Mouse (Mus musculus) inflammation-experienced regulatory T-cells, adult 6 months (primary cell): Measurements from ENCODE around the gene Zc3h7b. TPM values are rescaled to one million over a fixed set of nuclear protein-coding genes. Genes with fewer than 3 reads are reported as not detected.
"Not testable (repeated sequence)": the region's sequence is repeated elsewhere in the genome, so short reads cannot be mapped to it uniquely, and the experiment has no call there.

Experiments used
- ATAC-seq: one replicate; pipeline ENCODE4 v1.8.0; 2017
- polyA plus RNA-seq, 3 experiments: library from polyadenylated mRNA; unstranded; fragments of 100-300 nt; shearing (Covaris generic); gene quantifications; one replicate each; pipeline ENCODE4 v1.2.1; 2017

The Zc3h7b gene
- polyA plus RNA-seq, 3 experiments from 2014 or later = 4.3 to 8.1 (median 5.7) TPM

DNA sequence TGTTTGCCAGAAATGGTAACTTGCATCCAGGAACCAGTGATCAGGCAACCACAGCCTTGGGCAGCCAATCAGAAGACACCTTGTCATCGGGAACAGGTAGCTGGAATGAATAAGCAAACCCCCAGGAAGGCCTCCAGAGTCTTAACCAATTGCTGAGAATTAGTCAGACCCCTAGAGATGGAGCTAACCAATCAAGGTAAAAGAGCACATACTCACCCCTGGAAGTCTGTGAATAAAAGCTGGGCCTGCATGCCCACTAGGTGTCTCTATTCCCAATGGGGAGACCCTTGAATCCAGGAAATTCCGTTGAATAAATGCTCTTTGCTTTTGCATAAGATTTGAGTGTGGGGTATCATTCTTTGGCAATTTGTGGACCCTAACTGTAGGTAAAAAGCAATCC, 4.9 kb upstream of the Zc3h7b start:
- ATAC-seq = no peak

DNA sequence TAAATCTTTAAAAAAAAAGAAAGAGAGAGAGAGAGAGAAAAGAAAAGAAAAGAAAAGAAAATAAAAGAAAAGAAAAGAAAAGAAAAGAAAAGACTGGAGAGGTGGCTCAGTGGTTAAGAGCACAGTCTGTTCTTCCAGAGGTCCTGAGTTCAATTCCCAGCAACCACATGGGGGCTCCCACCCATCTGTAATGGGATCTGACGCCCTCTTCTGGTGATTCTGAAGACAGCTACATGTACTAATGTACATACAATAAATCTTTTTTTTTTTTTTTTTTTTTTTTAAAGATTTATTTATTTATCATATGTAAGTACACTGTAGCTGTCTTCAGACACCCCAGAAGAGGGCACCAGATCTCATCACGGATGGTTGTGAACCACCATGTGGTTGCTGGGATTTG, 2.5 kb upstream of the Zc3h7b start:
- not testable (repeated sequence) for ATAC-seq

DNA sequence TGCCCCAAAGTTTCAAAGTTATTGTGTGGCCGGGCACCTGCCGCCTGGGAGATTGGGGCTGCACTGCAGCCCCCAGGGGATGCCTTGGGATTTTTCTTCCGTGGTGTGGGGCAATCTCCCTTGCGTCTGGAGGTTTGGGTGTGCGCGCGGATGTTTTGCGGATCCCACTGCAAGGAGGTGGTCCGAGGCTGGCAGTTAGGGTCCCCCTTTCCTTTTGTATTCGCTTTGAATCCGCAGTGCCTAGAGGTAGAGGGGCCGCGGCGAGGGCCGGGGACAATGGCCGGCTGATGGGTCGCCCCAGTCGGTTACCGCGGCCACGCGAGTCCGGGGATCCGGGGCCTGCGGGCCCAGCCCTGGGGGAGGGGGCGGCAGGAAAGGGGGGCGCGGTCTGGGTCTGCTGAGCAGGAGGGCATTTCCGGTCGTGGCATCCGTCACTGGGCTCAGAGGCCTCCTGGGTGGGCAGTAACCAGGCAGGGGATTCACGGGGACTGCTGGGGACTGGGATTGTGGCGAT, 801 bp downstream of the Zc3h7b start:
- ATAC-seq = peak; percentile 71

DNA sequence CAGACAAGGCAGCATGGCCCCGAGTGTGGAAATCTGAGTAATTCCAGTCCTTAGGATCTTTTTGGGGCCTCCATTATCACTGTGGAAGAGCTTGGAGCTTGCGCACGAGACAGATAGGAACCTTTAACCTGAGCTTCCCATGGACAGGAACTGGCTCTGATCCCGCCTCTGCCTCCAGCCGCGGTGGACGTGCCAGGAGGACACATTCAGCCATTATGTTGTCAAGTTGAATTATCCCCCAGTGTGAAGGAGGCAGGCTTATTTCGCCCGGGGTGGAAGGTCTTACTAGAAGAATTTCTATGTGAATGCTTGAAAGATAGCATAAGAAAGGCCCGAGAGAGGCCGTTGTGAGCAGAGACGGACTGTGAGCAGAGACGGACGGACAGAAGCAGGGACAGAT, 4.9 kb downstream of the Zc3h7b start:
- no peak for ATAC-seq

DNA sequence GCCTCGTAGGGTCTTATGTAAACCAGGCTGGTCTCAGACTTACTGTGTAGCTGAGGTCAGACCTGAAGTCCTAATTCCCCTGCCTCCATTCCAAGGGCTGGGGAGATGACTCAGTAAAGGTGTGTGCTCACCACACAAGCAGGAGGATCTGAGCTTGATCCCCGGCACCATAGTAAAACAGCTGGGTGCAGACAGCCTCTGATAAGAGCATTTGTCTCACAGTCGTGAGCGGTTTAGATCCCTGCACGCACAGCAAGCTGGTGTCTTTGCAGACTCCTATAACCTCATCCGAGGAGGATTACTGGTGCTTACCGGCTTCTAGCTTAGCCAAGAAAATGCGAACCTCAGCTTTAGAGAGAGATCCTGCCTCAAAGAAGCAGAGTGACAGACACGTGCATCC, 8.8 kb downstream of the Zc3h7b start:
- no peak for ATAC-seq

DNA sequence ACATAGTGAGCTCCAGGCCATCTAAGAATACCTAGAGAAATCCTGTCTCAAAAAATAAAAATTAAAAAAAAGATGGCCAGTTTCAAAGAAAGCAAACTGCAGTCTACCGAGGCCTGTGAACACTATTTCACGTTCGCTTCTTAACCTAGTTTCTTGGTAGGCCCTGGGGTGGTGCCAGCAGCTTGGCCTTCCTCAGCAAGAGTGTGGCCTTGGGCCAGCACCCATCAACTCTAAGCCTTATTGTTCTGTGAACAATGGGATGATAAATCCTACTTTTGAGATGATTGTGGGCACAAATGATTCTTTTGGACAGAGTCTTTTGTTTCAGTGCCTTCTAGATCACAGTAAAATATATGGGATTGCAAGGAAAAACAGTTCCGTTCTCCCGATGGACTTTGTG, 13.8 kb downstream of the Zc3h7b start:
- ATAC-seq = no peak

DNA sequence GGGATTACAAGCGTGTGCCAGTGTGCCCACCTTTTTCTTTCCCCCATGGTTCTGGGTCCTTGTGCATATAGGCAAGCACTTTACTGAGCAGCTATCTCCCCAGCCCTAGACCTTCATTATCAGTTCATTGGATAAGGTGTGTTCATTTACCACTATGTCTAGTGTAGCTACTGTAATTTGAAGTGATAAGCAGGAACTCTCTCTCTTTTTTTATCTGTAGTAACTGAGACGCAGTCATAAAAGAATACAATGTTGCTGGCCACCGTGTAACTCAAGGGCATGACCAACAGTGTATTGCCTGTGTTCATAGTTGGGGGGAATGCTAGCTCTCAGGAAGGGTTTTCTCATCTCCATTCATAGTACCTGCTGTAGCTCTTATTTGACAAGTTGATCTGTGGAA, 14.7 kb downstream of the Zc3h7b start:
- no peak for ATAC-seq

DNA sequence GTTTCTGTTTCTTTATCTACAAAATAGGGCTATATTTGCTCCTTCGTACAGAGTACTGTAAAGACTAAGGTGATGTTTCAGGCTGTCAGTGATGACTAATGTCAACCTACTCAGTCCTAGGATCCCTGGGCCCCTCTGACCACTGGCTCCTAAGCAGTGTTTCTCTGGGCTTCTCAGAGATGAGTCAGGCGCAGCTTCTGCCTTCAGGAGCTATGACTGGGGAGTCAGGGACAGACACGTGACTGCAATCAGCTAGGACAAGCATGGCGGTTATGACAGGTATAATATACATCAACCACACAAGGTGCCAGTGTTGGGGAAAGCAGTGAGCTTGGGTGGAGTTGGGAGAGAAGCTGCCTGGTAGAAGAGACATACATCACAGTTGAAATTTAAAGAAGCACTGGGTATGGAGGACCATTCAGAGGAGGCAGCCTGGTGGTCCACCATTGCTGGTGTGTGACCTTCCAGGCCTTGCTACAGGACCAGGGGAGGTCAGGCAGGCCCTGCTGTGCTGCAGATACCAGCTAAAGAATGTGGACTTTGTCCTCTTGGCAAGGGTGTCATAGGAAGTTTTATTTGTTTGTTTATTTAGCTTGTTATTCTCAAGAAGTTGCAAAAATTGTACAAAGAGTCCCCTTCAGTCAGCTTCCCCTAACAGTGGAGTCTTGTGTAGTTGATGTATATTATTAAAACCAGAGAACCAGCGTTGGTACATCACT, 15.7 kb downstream of the Zc3h7b start:
- no peak for ATAC-seq

DNA sequence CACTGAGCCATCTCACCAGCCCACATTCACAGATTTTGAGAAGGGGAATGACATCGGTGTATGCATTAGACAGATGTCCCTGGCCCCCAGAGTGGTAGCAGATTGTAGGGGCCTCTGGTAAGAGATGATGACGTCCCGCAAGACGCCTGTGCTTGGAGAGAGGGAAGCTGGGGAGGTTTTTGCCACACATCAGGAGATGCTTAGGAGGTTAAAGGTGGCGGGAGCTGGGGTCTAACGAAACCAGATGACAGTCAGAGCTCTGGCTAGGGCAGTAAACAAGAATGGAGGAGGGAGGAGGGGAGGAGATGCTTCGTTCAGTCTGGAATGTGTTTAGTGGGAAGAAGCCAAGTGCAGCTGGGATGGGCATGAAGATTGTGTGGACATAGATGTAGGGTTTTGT, 16.5 kb downstream of the Zc3h7b start:
- no peak for ATAC-seq

DNA sequence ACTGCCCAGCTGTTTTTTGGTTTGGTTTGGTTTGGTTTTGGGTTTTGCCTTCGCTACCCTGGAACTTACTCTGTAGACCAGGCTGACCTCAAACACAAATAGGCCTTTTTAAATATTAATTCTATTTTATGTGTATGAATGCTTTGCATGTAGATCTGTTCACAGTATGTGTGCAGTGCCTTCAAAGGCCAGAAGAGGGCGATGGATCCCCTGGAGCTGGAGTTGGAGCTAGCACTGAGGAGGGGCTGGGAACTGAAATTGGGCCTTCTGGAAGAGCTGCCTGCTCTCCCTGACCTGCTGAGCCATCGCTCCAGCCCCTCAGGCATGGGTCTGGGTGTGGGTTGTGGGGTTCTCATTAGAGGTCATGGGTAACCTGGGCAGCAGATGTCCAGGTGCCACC, 17.1 kb downstream of the Zc3h7b start:
- no peak for ATAC-seq

DNA sequence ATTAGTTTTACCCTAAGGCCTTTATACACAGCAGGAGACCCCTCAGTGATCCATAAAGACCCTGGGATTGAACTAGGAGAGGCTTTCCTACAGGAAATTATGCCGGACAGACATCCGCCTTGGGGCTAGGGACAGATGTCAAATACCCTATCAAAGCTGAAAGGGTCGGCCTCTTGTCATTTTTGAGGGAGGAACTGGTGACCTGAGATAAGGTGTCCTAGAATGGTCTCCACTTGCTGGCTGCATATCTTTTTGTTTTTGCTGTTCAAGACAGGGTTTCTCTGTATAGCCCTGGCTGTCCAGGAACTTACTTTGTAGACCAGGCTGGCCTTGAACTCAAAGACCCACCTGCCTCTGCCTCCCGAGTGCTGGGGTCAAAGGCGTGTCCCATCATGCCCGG, 19.7 kb downstream of the Zc3h7b start:
- no peak for ATAC-seq

DNA sequence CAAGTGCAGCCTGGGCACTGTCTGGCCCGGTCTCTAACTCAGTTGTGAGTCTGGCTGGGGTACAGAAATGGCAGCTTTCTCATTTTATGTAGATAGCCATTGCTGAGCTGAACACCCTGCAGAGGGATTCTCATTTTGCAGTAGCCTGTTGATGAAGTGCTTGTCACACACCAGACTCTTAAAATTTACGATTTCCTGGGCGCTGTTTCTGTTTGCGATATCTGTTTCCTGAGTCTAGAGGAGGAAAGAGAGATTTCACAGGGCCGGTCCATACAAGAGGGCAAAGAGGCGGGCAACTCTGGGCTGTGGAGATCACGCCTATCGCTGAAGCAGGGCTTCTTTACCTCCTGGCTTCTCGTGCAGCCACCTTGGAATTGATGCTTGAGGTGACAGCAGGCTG, 20.8 kb downstream of the Zc3h7b start:
- no peak for ATAC-seq

DNA sequence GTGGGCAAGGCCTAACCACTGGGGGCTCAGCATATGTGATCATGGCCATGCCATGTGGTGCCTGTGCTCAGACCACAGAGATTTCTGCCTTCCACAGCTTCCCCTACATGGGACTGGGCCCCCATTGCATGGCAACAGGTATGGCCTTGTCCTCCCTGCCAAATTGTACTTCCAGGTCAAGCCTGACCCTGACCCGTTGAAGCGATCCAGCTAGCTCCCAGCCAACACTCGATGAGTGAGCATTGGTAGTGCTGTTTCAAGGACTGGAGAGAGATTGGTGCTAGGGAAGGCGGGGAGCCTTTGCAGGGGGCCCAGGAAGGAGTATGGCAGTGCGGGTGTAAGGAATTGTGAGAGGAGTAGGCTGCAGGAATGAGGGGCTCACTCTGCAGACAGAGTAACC, 21.6 kb downstream of the Zc3h7b start:
- no peak for ATAC-seq

DNA sequence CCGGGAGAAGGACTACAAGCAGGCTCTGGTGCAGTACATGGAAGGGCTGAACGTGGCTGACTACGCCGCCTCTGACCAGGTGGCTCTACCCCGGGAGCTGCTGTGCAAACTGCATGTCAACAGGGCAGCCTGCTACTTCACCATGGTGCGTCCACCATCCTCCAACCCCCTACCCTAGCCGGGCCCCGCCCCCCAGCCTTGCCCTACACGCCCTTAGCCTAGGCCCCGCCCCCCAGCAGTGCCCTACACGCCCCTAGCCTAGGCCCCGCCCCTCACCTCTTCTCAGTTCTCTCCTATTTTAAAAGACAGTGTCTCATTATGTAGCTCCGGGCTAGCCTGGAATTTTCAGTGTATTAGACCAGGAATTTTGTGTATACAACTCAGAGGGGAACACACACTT, 24.2 kb downstream of the Zc3h7b start:
- no peak for ATAC-seq

DNA sequence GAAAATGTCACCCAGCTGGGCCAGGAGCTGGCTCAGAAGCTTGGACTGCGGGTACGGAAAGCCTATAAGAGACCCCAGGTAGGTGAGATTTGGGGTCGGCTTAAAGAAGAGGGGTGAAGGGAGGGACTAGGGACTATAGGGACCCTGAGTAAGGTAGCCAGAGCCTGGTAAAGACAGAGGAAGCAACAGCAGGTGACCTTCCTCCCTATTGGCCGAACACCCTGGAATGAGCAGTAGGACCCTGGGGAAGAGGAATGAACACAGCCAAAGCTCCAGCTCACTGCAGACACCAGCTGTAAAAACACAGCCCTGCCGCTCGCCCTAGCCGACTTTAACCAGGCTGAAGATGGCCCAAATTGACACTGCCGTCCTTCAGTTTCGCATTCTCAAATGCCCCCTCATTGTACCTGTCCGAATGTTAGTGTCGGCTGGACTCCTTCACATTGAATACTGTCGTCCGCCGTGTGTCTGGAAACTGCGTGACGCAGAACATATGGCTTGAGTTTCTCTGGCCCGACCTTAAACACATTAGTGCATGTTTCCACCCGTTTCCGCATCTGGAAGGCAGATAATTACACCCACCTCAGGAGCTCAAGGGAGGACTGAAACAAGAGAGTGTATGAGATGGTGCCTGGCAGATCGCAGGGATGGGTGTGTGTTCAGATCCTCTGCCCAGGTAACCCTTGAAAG, 27.7 kb downstream of the Zc3h7b start:
- ATAC-seq = no peak

DNA sequence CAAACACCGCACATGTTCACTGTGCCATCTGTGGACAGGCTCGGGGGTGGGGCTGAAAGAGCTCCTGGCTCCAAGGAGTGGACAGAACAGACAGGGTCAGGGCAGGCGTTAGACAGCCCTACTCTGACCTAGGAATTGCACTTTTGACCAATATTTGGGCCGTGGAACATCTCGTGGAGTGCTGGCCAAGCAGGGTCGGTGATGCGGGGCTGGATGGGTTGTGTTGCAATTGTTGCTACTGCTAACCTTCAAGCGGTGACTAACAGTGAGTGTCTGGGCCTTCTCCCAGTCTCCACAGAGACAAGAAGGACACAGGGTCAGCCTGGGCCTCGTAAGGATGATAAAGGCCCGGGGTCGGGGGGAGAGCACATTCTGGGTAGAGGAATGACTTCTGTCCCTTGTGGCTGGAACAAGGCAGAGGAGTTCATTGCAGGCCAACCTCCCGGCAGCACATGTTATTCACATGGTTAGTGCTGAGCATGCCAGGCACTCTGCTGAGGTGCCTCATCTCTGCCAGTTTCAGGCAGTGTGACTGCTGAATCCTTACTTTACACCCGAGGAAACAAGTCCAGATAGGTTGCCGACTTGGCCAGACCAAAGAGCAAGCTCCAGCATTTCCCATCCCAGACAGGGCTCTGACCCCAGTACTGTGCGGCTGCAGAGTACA, 29.8 kb downstream of the Zc3h7b start:
- no peak for ATAC-seq

DNA sequence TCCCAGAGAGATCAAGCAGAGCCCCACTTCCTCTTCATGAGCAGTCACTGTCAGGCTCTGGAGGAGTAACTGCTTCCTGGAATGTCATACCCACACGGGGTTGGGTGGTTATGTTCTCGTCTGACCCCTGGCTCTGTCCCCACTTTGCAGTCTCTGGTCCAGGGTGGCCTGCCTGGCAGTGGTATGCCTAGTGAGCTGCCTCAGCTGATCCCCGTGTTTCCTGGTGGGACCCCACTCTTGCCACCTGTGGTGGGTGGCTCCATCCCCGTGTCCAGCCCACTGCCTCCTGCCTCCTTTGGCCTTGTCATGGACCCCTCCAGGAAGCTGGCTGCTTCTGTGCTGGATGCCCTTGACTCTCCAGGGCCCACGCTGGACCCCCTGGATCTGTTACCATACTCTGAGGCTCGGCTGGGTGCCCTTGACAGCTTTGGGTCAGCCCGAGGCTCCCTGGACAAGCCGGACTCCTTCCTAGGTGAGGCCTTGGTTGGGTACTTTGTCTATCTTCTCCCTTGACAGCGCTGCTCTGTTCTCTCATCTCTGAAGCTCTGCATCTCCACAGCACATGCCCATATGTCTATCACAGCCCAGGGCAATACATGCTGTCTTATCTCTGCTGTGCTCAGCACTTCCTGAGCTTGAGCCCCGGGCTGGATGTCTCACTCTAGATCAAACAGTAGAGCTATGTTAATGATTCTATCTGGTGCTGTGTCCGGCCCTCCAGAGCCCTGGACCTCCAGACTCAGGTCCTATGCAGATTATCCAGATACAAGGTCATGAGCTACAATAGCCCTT, 32.0 kb downstream of the Zc3h7b start:
- no peak for ATAC-seq

DNA sequence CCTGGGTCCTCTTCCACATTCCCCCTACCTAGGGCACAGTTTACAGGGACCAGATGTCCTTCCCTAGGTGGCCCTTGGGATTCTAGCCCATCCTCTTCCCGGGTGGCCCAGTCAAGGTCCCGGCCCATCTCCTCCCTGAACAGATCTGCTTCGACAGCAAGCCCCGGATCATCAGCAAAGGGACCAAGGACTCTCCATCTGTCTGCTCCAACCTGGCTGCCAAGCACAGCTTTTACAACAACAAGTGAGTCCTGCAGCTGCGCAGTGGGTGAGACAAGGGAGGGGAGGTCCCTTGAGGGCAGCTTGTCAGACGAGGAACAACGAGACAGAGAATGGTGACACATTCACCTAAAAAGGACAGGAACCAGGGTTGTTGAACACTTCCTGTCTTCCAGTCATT, 37.0 kb downstream of the Zc3h7b start:
- no peak for ATAC-seq

DNA sequence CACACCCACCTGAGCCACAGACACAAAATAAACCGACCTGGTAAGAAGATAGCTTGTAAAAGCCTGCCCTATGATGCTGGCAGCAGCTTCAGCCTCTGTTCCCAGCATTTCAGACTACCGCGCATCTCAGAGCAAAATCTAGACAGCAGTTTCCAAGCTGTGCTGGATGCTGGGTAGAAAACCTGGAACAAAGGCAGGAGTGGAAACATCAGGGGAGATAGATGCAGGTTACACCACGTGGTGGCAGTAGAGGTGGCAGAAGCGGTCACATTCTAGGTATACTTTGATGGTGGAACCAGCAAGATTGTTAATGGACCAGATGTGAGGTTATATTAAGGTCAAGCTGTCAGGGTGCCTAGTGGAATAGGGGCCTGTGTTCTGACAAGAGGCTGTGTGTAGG, 39.9 kb downstream of the Zc3h7b start:
- ATAC-seq = no peak

DNA sequence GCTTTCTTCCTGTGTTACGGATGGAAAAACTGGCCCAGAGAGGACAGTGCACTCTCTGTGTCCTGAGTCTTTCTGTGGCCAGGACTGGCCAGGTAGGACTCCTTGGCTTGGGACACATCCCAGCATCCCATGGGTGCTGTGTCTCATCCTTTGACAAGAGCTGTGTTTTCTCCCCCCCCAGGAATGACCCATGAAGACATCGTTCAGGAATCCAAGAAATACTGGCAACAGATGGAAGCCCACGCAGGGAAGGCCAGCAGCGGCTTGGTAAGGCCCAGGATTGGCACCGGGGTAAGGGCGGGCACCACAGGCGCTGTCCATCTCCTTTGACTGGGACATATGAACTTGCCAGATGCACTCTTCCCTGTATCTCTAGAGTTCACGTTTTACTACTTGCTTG, 40.8 kb downstream of the Zc3h7b start:
- ATAC-seq = no peak

DNA sequence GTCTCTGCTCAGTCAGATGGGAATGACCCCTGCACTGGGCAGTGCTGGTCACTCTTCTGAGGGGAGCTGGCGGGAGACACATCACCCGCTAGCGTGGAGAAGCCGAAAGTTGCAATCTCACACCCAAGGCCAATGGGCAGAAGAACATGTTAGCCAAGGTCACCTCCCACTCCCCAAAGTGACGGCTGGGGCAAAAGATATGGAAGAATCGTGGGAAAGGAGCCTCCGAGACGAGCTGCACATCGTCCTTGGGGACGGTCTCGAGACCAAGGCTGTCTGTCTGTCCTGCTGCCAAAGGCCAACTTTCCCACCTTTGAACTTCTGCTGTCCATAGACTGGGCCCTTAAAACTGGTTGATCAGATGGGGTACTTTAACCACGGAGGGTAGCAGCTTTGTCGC, 42.7 kb downstream of the Zc3h7b start:
- no peak for ATAC-seq

DNA sequence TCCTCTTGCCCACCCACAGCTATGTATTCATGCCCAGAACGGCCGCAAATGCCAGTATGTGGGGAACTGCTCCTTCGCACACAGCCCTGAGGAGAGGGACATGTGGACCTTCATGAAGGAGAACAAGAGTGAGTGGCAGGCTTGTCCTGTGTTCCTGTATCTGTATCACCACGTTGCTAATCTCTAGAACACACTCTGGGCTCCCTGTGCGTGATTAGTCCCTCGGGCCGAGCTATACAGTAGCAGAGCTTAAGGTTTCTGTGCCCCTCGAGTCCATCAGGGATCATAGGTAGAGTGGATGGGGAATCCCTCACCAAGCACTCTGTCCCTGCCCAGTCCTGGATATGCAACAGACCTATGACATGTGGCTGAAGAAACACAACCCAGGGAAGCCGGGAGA, 47.6 kb downstream of the Zc3h7b start:
- ATAC-seq = no peak

DNA sequence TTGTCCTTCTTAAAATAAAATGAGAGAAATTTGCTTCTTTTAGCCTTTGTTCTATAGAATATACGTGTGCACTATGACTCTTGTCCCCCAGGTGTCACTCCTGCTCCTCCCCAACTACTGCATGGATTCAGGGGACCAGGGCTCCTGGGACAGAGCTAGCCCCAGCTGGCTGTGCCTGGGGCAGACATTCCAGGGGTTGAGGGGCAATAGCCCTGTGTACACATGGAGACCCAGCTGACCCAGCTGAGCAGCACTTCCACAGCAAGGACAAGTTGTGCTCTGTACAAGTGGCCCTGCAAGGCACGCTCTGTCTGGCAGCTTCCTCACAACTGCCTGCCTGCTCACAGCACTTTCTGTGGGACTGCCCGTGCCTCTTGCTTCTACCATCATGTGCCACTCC, 51.4 kb downstream of the Zc3h7b start:
- ATAC-seq = no peak
